Mouse (Mus musculus): ENCODE results near the gene Ftl1. TPM values are rescaled to one million over a fixed set of nuclear protein-coding genes. Genes with fewer than 3 reads are reported as not detected.

Gene Ftl1
- polyA plus RNA-seq, 1 experiment, result 5,956 TPM

- Histone ChIP-seq H3K27ac (ENCODE audit: insufficient read depth, low read length) (no peak overlapping the region), H3K4me3 (ENCODE audit: low read depth, low read length) (no peak overlapping the region), H3K9ac (ENCODE audit: low read depth, poor library complexity, severe bottlenecking) (no peak overlapping the region), H3K4me1 (ENCODE audit: control insufficient read depth, insufficient read depth, low read length) (peaks cover 5% of the 10 kb centered on the region), H3K27me3 (ENCODE audit: control insufficient read depth, insufficient read depth, low read length, poor library complexity, severe bottlenecking) (no peaks in the 10 kb centered on the region), H3K36me3 (ENCODE audit: control insufficient read depth, insufficient read depth, low read length, poor library complexity, severe bottlenecking) (no peaks in the 10 kb centered on the region), H3K9me3 (replicated peaks; ENCODE audit: control insufficient read depth, insufficient read depth, low read length, poor library complexity, severe bottlenecking) (no peaks in the 10 kb centered on the region)
- no peak for TF ChIP-seq CTCF (IDR thresholded peaks at IDR 0.05; ENCODE audit: low read depth, low read length)
- TF ChIP-seq EP300 (IDR thresholded peaks at IDR 0.05; ENCODE audit: insufficient read depth, low read depth, low read length), result no peak
- no peak for TF ChIP-seq POLR2A (IDR thresholded peaks at IDR 0.05; ENCODE audit: insufficient read depth, low read length)
These were observed 33.3 kb upstream of the Ftl1 start for GRCm38 (mm10) chr7:45492951-45493350.

- TF ChIP-seq CTCF (IDR thresholded peaks at IDR 0.05; ENCODE audit: low read depth, low read length) (no peak), POLR2A (IDR thresholded peaks at IDR 0.05; ENCODE audit: insufficient read depth, low read length) (no peak), EP300 (IDR thresholded peaks at IDR 0.05; ENCODE audit: insufficient read depth, low read depth, low read length) (no peak)
- Histone ChIP-seq H3K27me3 (ENCODE audit: control insufficient read depth, insufficient read depth, low read length, poor library complexity, severe bottlenecking) (no peaks in the 10 kb centered on the region), H3K4me1 (ENCODE audit: control insufficient read depth, insufficient read depth, low read length) (peaks cover 5% of the 10 kb centered on the region), H3K9ac (ENCODE audit: low read depth, poor library complexity, severe bottlenecking) (no peak overlapping the region), H3K36me3 (ENCODE audit: control insufficient read depth, insufficient read depth, low read length, poor library complexity, severe bottlenecking) (no peaks in the 10 kb centered on the region), H3K27ac (ENCODE audit: insufficient read depth, low read length) (no peak overlapping the region), H3K9me3 (replicated peaks; ENCODE audit: control insufficient read depth, insufficient read depth, low read length, poor library complexity, severe bottlenecking) (no peaks in the 10 kb centered on the region), H3K4me3 (ENCODE audit: low read depth, low read length) (no peak overlapping the region)
These were observed 32.7 kb upstream of the Ftl1 start for GRCm38 (mm10) chr7:45492225-45492844.

- Histone ChIP-seq H3K9ac (ENCODE audit: low read depth, poor library complexity, severe bottlenecking) (no peak overlapping the region), H3K9me3 (replicated peaks; ENCODE audit: control insufficient read depth, insufficient read depth, low read length, poor library complexity, severe bottlenecking) (no peaks in the 10 kb centered on the region), H3K4me3 (ENCODE audit: low read depth, low read length) (no peak overlapping the region), H3K4me1 (ENCODE audit: control insufficient read depth, insufficient read depth, low read length) (peaks cover 5% of the 10 kb centered on the region), H3K27me3 (ENCODE audit: control insufficient read depth, insufficient read depth, low read length, poor library complexity, severe bottlenecking) (no peaks in the 10 kb centered on the region), H3K27ac (ENCODE audit: insufficient read depth, low read length) (no peak overlapping the region), H3K36me3 (ENCODE audit: control insufficient read depth, insufficient read depth, low read length, poor library complexity, severe bottlenecking) (no peaks in the 10 kb centered on the region)
- no peak for TF ChIP-seq POLR2A (IDR thresholded peaks at IDR 0.05; ENCODE audit: insufficient read depth, low read length)
- TF ChIP-seq CTCF (IDR thresholded peaks at IDR 0.05; ENCODE audit: low read depth, low read length), result no peak
- no peak for TF ChIP-seq EP300 (IDR thresholded peaks at IDR 0.05; ENCODE audit: insufficient read depth, low read depth, low read length)
These were observed 31.6 kb upstream of the Ftl1 start for GRCm38 (mm10) chr7:45491264-45491663.

GRCm38 (mm10) chr7:45490822-45491221 lies 31.1 kb upstream of the Ftl1 start:
- no peaks in the 10 kb centered on the region for H3K27me3 ChIP-seq (ENCODE audit: control insufficient read depth, insufficient read depth, low read length, poor library complexity, severe bottlenecking)
- H3K9me3 ChIP-seq (replicated peaks; ENCODE audit: control insufficient read depth, insufficient read depth, low read length, poor library complexity, severe bottlenecking), result no peaks in the 10 kb centered on the region
- no peak overlapping the region for H3K4me3 ChIP-seq (ENCODE audit: low read depth, low read length)
- no peaks in the 10 kb centered on the region for H3K36me3 ChIP-seq (ENCODE audit: control insufficient read depth, insufficient read depth, low read length, poor library complexity, severe bottlenecking)
- no peak overlapping the region for H3K9ac ChIP-seq (ENCODE audit: low read depth, poor library complexity, severe bottlenecking)
- H3K4me1 ChIP-seq (ENCODE audit: control insufficient read depth, insufficient read depth, low read length), result peaks cover 5% of the 10 kb centered on the region
- TF ChIP-seq CTCF (IDR thresholded peaks at IDR 0.05; ENCODE audit: low read depth, low read length), result no peak
- no peak overlapping the region for H3K27ac ChIP-seq (ENCODE audit: insufficient read depth, low read length)

- no peak overlapping the region for H3K27ac ChIP-seq (ENCODE audit: insufficient read depth, low read length)
- no peaks in the 10 kb centered on the region for H3K36me3 ChIP-seq (ENCODE audit: control insufficient read depth, insufficient read depth, low read length, poor library complexity, severe bottlenecking)
- H3K9me3 ChIP-seq (replicated peaks; ENCODE audit: control insufficient read depth, insufficient read depth, low read length, poor library complexity, severe bottlenecking), result no peaks in the 10 kb centered on the region
- H3K9ac ChIP-seq (ENCODE audit: low read depth, poor library complexity, severe bottlenecking), result no peak overlapping the region
- no peaks in the 10 kb centered on the region for H3K27me3 ChIP-seq (ENCODE audit: control insufficient read depth, insufficient read depth, low read length, poor library complexity, severe bottlenecking)
- H3K4me3 ChIP-seq (ENCODE audit: low read depth, low read length), result no peak overlapping the region
- TF ChIP-seq EP300 (IDR thresholded peaks at IDR 0.05; ENCODE audit: insufficient read depth, low read depth, low read length) (no peak), POLR2A (IDR thresholded peaks at IDR 0.05; ENCODE audit: insufficient read depth, low read length) (no peak), CTCF (IDR thresholded peaks at IDR 0.05; ENCODE audit: low read depth, low read length) (no peak)
- peaks cover 5% of the 10 kb centered on the region for H3K4me1 ChIP-seq (ENCODE audit: control insufficient read depth, insufficient read depth, low read length)
These were observed 29.9 kb upstream of the Ftl1 start for GRCm38 (mm10) chr7:45489578-45489977.

DNA sequence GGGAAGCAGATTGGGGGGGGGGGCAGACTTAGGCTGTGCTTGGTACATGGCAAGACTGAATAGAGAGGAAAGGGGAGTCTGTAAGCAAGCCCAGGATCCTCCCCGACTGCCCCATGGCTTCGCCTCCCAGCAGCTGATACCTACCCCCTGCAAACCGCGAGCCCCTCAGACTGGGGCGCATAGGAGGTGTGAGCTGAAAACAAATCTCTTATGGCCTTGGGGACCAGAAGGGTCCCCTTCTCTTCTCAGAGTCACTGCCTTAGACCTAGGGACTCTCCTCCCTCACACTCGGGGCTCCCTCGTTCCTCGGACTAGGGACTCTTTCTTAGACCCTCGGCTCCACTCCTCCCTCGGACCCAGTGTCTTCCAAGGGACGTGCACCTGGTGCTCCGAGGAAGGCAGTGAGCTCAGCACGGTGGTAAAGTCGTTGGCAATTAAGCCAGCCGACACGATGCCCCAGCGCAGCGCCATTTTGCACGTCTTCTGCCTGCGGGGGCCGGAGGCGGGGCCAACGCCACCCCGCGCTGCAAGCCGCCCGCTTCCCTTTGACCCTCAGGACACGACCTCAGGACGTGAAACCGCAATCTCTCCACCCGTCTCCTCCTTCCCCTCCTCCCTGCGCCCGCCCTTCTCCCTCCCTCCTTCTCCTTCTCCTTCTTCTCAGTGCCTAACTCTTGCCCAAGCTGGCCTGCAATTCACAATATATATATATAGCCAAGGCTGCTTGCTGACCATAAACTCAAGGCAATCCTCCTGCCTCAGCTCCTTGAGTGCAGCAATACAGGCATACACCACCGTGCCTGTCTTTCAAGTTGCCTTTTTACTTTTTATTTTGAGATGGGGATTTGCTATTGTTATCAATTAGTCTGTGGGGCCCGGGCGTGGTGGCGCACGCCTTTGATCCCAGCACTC lies 28.9 kb upstream of the Ftl1 start, which contains the start of gene Dhdh:
Gene Dhdh (minus strand): TSS at position 513 of the 912 bp plus-strand sequence.
- TF ChIP-seq EP300 (IDR thresholded peaks at IDR 0.05; ENCODE audit: insufficient read depth, low read depth, low read length) (peak; percentile 52; the same call in 1 of the 2 replicates), POLR2A (IDR thresholded peaks at IDR 0.05; ENCODE audit: insufficient read depth, low read length) (peak; percentile 76), CTCF (IDR thresholded peaks at IDR 0.05; ENCODE audit: low read depth, low read length) (no peak)
- peak within 1 kb of the TSS; percentile 87 for H3K9ac ChIP-seq (ENCODE audit: low read depth, poor library complexity, severe bottlenecking)
- peaks cover 5% of the 10 kb centered on the region for H3K4me1 ChIP-seq (ENCODE audit: control insufficient read depth, insufficient read depth, low read length)
- no peaks in the 10 kb centered on the region for H3K36me3 ChIP-seq (ENCODE audit: control insufficient read depth, insufficient read depth, low read length, poor library complexity, severe bottlenecking)
- H3K27ac ChIP-seq (ENCODE audit: insufficient read depth, low read length), result no peak within 1 kb of the TSS; the same call in 1 of the 2 replicates
- H3K4me3 ChIP-seq (ENCODE audit: low read depth, low read length), result peak within 1 kb of the TSS; percentile 98
- no peaks in the 10 kb centered on the region for H3K9me3 ChIP-seq (replicated peaks; ENCODE audit: control insufficient read depth, insufficient read depth, low read length, poor library complexity, severe bottlenecking)
- H3K27me3 ChIP-seq (ENCODE audit: control insufficient read depth, insufficient read depth, low read length, poor library complexity, severe bottlenecking), result no peaks in the 10 kb centered on the region
